In genomic region chr9:30766701-30767100, GRCm38 (mm10) we compare ENCODE assay signal across 33 mouse cellular contexts.
"Had no signal": no experiment of that assay in that cellular context is flagged by ENCODE, and none has a peak within 500 bp of the region (broad histone marks: within the 10 kb centered on the region; RNA-seq: fewer than 3 reads in every experiment).

No protein-coding gene starts in this region.

- H3K9me3 ChIP-seq: heart, embryonic 13.5 days; heart, embryonic 15.5 days; hindbrain, embryonic 10.5 days; hindbrain, embryonic 12.5 days; hindbrain, embryonic 13.5 days; hindbrain, embryonic 15.5 days; intestine, embryonic 15.5 days; kidney, embryonic 15.5 days had no signal

- DNase-seq: heart, postnatal 14 days; heart, postnatal 4 days; kidney, adult 11 months; kidney, adult 18-20 months; kidney, adult 2 months; kidney, adult 8-10 months; kidney, adult 9 months; kidney, postnatal 10 days; kidney, postnatal 14 days; kidney, postnatal 25 days; kidney, postnatal 36 days; kidney, postnatal 4 days; layer of hippocampus, adult 9-11 months; layer of hippocampus, postnatal 36 days had no signal

- H3K27ac ChIP-seq: heart, embryonic 13.5 days; heart, embryonic 15.5 days; hindbrain, embryonic 10.5 days; hindbrain, embryonic 12.5 days; hindbrain, embryonic 13.5 days; hindbrain, embryonic 14.5 days; hindbrain, embryonic 15.5 days; hindbrain, postnatal 0 days; intestine, embryonic 15.5 days; kidney, embryonic 15.5 days; kidney, postnatal 0 days; layer of hippocampus, adult 2 months; left cerebral cortex, adult 2 months had no signal

- H3K27me3 ChIP-seq: heart, embryonic 12.5 days; heart, embryonic 13.5 days; heart, embryonic 15.5 days; hindbrain, embryonic 12.5 days; hindbrain, embryonic 13.5 days; hindbrain, embryonic 15.5 days; intestine, embryonic 15.5 days; kidney, embryonic 15.5 days had no signal

- ATAC-seq: hindbrain, embryonic 16.5 days; hindbrain, postnatal 0 days; inflammation-experienced regulatory T-cells, adult 6 months; intestine, embryonic 15.5 days; intestine, embryonic 16.5 days; intestine, postnatal 0 days had no signal

- H3K4me2 ChIP-seq: heart, embryonic 11.5 days; heart, embryonic 12.5 days; heart, embryonic 13.5 days; heart, embryonic 15.5 days; hindbrain, embryonic 12.5 days; hindbrain, embryonic 13.5 days; hindbrain, embryonic 14.5 days; hindbrain, embryonic 15.5 days; intestine, embryonic 15.5 days; kidney, embryonic 15.5 days had no signal

- H3K9ac ChIP-seq: heart, embryonic 12.5 days; heart, embryonic 13.5 days; heart, embryonic 15.5 days; hindbrain, embryonic 12.5 days; hindbrain, embryonic 13.5 days; hindbrain, embryonic 14.5 days; hindbrain, embryonic 15.5 days; intestine, embryonic 15.5 days; kidney, embryonic 15.5 days had no signal

- H3K36me3 ChIP-seq: heart, embryonic 12.5 days; heart, embryonic 13.5 days; heart, embryonic 15.5 days; hindbrain, embryonic 10.5 days; hindbrain, embryonic 12.5 days; hindbrain, embryonic 13.5 days; hindbrain, embryonic 15.5 days; intestine, embryonic 15.5 days; kidney, embryonic 15.5 days had no signal

- H3K4me3 ChIP-seq: heart, embryonic 12.5 days; heart, embryonic 13.5 days; heart, embryonic 15.5 days; hindbrain, embryonic 10.5 days; hindbrain, embryonic 12.5 days; hindbrain, embryonic 13.5 days; hindbrain, embryonic 15.5 days; intestine, embryonic 15.5 days; kidney, embryonic 15.5 days; layer of hippocampus, adult 2 months; left cerebral cortex, adult 2 months had no signal

- H3K4me1 ChIP-seq: hindbrain, embryonic 12.5 days; hindbrain, embryonic 13.5 days; hindbrain, embryonic 15.5 days had no signal
